Mouse (Mus musculus) E14TG2a.4 (cell line): ENCODE data around the gene Nipal3.

Experiments
- CTCF ChIP-seq: conservative IDR thresholded peaks from 2 replicates; pipeline ENCODE4 v1.5.1; 2014; ENCODE audit warnings: low read length
- NANOG ChIP-seq: IDR thresholded peaks from 2 replicates; pipeline ENCODE4 v1.6.1; 2014; ENCODE audit warnings: borderline replicate concordance, low read length, mixed read lengths
- POU5F1 ChIP-seq: IDR thresholded peaks from 2 replicates; pipeline ENCODE4 v1.6.1; 2014; ENCODE audit warnings: low read length, borderline replicate concordance

- TF ChIP-seq CTCF = no peak
- no peak for TF ChIP-seq NANOG
- TF ChIP-seq POU5F1 = no peak
Observed at GRCm38 (mm10) chr4:135513865-135514264, 19.0 kb upstream of the Nipal3 start.
